Mouse (Mus musculus) heart, postnatal 14 days (tissue): ENCODE data around the gene Gm2a. TPM values are rescaled to one million over a fixed set of nuclear protein-coding genes. Genes with fewer than 3 reads are reported as not detected.

ENCODE experiments used
- total RNA-seq, 2 experiments: library from RNA; stranded (reverse); gene quantifications; 2 replicates each; pipeline ENCODE4 v1.2.3; 2021

The Gm2a gene
- total RNA-seq, 2 experiments from 2014 or later = 11.5 to 13.2 TPM

Other genes starting within 250 kb of the Gm2a start
- 10 to 100 TPM; 28.0 to 29.4 TPM for gene Lyrm7, start 237.2 kb upstream of the Gm2a start, total RNA-seq
- gene Hint1, start 231.7 kb upstream of the Gm2a start, total RNA-seq = 100 to 1,000 TPM; 259 to 264 TPM
- gene Gpx3, start 195.7 kb upstream of the Gm2a start, total RNA-seq = 100 to 1,000 TPM in 1 of 2 experiments, 10 to 100 TPM in 1; 93.6 to 153 TPM
- 10 to 100 TPM; 27.7 to 30.4 TPM for gene Tnip1, start 135.2 kb upstream of the Gm2a start, total RNA-seq
- 100 to 1,000 TPM; 252 to 259 TPM for gene Anxa6, start 64.7 kb upstream of the Gm2a start, total RNA-seq
- gene Ccdc69, start 20.0 kb upstream of the Gm2a start, total RNA-seq = 10 to 100 TPM; 11.9 to 12.8 TPM
- not detected for gene Slc36a3, start 53.6 kb downstream of the Gm2a start, total RNA-seq
- 10 to 100 TPM in 1 of 2 experiments, 1 to 10 TPM in 1; 8.9 to 15.2 TPM for gene Slc36a2, start 87.0 kb downstream of the Gm2a start, total RNA-seq
- gene Slc36a1, start 106.2 kb downstream of the Gm2a start, total RNA-seq = 10 to 100 TPM; 12.1 to 13.7 TPM
- under 1 TPM; 0.07 to 0.10 TPM for gene Fat2, start 238.4 kb downstream of the Gm2a start, total RNA-seq